Mouse (Mus musculus) hematopoietic stem cell, adult 5-6 weeks (primary cell): Measurements from ENCODE around the gene Ap2a2. TPM values are rescaled to one million over a fixed set of nuclear protein-coding genes. Genes with fewer than 3 reads are reported as not detected.

Experiments used
- ATAC-seq, 2 experiments: fragments of 125-278 bp in 1 of 2; replicated peaks in 1 of 2; 2 replicates each; pipeline ENCODE4 v1.8.0; 2016 to 2017; ENCODE audit warnings: inconsistent platforms in 2 of 2, mild to moderate bottlenecking in 2 of 2, moderate number of reproducible peaks in 2 of 2, low read depth in 1 of 2, moderate TSS enrichment in 1 of 2; ENCODE audit not compliant: low FRiP score in 2 of 2, poor library complexity in 2 of 2, severe bottlenecking in 2 of 2, insufficient read depth in 1 of 2, low TSS enrichment in 1 of 2
- total RNA-seq: library from RNA; stranded (forward); fragments of 172-1452, 232-1000 nt; gene quantifications from 2 replicates; pipeline ENCODE4 v1.2.3, GENCODE M21; 2017

Gene Ap2a2
- total RNA-seq, 1 experiment from 2014 or later, result 40.7 TPM

DNA sequence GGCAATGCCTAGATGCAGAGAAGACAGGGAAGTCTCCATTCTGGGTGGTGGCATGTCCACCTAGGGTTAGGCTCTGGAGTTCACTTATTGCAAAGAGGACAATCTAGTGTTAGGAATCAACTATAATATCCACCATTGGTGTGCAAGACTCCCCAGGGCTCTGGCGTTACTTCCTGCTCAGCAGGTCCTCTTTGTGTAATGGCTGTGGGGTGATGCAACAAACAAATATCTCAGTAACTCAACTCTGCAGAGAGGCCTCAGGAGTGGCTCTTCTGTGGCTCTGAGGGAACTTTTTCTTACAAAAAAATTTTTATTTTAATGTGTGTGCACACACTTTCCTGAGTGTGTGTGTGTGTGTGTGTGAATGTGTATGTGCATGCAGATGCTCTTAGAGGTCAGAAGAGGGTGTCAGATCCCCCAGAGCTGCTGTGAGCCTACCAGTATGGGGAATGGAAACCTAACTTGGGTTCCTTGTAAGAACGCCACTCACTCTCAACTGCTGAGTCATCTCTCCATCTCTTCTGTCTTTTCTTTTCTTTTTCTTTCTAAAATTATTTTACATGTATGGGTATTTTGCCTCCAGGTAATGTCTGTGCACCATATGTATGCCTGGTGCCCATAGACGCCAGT, 12.4 kb upstream of the Ap2a2 start:
- ATAC-seq, result peak in 1 of 2 experiments; percentile 53; a peak in 1 of 4 replicates

DNA sequence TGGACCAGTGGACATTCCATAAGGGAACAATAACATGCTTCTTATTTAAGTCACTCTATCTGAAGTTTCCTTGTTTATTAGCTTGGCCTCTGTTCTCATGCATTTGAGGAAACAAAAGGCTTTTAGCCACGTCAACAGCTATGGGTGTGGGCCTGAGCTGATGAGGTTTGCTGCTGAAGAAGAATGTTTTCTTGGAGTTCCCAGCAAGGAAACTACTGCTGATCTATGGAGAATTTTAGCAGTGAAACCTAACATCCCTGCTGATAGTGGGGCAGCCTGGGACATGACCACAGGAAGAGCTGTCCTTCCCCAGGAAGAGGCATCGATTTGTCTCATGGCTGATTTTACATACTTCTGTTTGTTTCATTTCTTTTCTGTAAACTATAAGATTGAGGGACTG, 11.5 kb upstream of the Ap2a2 start:
- ATAC-seq, result no peak

DNA sequence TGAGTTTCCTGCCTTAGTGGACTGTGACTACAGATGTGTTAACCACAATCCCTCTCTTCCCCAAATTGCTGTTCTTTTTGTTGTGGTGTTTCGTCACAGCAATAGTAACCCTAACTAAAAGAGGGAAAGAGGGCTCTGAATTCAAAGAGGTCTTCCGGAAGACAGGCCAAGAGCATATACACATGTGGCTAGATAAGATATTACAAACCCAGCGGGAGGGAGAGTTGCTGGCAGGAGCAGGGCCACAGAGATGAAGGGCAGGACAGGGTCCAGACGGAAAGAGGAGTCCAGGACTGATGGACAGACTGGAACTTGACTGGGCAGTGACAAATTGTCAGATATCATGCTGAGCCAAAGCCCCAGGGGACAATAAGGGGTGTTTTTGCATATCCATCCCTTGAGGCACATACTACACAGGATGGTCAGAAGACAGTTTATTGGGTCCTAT, 3.6 kb upstream of the Ap2a2 start:
- ATAC-seq, result no peak

DNA sequence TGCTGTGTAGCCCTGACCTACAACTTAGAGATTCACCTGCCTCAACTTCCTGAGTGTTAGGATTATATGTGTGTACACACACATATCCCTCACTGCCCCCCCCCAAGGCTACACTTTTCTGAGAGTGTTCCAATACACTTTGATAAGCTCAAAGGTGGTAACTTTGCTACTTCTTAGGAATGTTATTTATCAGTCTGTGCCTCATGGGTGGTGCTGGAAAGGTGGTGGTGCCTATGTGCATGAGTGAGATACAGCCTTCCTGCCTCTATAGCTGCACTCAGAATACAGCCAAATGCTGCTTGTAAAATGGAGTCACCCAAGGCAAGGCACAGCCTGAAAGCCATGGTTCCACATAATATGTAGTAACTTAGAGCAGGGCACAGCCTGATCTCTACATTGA, 3.0 kb upstream of the Ap2a2 start:
- no peak for ATAC-seq

DNA sequence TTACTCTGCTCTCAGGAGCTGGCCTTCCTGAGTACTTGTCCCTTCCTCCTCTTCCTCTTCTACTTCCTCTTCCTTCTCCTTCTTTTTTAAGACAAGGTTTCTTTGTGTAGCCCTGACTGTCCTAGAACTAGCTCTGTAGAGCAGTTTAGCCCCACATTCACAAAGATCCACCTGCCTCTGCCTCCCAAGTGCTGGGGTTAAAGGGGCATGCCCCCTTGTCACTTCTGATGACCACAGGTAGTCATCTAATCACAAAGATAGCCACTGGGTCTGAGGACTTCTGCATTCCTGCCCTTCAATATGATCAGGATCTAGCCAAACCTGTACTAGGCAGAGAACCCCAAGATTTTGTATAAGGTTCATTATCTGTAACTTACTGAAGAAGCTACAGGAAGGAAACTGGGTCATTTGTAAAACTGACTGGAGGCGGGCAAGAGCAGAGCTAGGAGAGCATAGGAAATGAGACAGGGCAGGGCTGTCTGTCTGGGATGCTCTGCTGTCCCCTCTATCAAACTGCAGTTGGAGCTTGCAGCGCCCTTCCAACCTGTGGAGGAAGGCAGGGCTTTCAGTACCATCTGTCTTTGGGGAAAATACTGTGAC, 2.1 kb upstream of the Ap2a2 start:
- no peak for ATAC-seq

DNA sequence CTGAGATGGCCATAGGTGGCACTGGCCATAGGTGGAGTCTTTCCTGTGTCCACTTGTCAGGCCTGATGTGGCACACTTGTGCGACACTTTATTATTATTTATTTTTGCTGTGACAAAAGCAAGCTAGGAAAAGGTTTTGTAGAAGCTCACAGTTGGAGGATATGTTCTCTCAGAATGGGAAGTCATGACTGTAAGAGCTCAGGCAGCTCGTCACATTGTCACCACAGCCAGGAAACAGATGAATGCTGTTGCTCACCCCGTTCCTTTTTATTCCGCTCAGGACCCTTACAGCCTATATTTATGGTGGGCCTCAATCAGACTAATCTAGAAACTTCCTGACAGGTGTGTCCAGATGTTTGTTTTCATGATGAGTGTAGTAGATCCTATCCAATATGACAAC, 1.5 kb upstream of the Ap2a2 start:
- ATAC-seq, result peak; percentile 46 to 49

DNA sequence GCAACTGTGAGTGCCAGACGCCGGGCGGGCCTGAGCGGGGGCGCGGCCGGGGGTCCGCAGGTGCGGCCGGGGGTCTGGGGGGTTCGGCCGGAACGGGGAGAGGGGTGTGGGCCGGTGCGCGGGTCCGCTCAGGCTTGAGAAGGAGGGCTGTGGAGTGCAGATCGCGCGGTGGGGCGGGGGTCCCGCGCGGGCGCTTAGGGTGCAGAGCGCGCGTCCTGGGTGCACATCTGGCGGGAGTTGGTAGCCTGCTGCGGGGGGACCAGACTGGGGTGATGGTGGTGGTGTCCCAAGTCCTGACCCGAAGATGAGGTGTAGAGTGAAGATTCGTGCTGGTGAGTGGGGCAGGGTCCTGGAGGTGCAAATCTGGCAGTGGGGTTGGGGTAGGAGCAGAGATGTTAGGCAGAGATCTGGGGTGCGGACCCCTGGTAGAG, 463 bp downstream of the Ap2a2 start:
- no peak for ATAC-seq

DNA sequence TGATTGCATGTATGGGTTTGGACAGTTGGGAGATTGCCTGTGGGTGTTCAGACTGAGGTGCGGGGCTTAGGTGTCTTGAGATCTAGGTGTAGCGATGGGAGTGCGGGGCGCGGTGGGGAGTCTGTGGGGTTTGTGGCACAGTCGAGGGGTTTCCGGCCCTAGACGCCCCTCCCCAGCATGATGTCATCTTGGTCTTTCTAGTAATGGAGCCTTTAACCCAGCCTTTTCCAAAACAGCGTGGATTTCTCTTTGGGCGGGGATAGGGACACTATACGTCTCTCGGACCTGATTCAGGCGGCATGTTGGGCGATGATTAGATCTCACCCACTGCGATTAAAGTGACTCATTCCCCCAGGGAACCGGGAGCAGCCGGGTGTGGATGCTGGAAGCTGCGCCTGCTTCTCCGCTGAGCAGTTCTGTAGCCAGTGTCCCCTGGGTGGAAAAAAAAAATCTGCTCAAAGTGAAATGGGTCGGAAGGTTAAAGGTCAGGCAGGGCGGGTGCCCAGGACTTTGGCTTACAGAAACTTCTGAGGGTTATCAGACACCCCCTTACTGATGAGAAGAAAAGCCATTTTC, 967 bp downstream of the Ap2a2 start:
- no peak for ATAC-seq

DNA sequence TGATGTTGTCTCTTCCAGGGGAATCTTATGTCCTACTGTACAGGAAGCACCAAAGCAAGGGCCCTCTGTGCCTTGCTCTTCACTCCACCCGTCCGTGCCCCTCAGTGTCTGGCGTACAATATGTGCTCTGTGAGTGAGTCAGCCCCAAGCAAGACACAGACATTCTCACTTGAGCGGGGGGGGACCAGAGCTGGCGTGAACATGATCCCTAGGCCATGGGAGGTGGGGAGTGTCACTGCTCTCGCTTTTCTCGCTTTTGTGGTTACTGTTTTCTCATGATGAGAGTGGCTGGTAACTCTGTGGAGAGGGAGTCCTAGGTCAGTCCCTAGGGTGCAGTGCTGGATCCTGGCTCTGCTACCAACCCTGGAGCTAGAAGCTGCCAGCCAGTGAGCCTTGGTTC, 2.6 kb downstream of the Ap2a2 start:
- ATAC-seq, result no peak

DNA sequence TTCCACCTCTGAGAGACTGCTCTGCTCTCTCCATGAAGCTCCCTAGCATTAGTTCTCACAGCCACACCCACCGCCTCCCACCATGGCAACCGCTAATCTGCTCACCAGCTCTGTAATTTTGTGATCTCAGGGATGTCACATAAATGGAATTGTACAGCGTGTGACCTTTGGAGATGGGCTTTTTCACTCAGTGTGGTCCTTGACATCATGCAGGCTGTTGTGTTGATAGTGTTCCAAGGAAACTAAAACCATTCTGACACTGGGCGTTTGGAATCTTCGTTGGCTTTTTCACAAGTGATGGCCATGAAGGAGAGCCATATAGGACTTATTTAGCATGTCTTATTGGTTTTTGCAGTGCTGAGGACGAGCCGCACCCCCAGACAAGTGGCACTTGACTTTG, 4.6 kb downstream of the Ap2a2 start:
- ATAC-seq, result no peak

DNA sequence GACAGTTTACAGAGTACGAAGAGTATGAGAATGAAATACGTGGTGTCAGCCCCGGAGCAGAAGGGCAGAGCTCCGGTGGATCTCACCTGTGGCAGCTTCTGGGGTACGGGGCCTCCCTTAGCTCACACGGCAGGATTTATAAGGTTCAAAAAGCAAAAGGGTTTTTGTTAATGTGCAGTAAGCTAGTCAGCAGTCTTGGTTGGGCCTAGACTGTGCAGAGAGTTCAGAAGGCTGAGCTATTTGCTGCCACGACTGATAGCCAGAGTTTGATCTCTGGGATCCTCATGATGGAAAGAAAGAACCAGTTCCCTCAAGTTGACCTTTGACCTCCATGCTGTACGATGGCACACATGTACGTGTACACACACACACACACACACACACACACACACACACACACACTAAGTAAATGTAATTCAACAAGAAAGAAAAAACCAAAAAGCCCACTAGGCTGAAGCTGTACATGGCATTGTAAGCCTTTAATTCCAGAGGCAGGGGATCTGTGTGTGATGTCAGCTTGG, 7.4 kb downstream of the Ap2a2 start:
- ATAC-seq, result no peak

DNA sequence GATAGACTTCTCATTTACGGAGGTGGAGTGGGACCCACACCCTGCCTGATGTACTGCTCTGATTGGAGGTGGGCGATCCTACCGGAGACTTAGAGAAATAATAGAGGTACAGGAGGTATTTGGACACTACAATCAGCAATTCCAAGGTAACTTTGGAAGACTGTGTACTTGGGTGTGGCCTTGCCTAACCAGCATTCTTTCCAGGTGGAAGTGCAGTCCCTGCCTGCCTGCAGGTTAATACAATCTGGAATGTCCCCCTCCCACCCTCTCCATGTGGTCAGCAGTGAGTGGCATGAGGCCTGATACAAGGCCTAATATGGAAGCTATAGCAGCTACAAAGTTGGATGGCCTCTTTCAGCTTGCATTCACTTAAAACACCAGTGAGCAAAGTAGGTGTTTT, 7.9 kb downstream of the Ap2a2 start:
- no peak for ATAC-seq

DNA sequence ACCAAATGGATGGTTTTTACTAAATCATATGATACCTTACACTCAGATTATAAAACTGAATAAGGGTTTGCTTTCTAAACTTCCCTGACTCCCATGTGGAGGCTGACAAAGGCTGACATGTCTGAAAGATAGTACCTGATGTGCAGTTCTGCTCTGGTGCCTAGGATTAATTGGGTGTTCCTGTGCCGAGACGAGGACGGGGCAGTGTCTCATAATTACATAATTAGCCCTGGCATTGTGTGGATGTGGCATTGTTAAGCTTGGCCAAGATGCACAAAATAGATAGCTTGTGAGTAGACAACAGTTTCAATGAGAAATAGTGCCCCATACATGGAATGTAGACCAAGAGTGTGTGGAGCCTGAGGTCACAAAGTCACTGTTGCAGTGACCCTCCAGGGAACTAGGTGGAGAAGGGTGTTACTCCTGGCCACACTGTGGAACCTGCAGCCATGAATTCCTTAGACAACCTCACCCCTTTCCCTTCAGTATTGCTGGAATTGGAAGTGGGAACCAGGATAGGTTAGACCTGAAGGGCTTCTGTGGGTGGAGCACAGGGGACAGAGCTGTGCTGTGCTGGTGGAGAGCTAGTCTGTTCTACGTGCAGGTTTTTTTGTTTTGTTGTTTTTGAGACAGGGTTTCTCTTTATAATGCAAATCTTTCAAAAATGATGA, 8.8 kb downstream of the Ap2a2 start:
- no peak for ATAC-seq

DNA sequence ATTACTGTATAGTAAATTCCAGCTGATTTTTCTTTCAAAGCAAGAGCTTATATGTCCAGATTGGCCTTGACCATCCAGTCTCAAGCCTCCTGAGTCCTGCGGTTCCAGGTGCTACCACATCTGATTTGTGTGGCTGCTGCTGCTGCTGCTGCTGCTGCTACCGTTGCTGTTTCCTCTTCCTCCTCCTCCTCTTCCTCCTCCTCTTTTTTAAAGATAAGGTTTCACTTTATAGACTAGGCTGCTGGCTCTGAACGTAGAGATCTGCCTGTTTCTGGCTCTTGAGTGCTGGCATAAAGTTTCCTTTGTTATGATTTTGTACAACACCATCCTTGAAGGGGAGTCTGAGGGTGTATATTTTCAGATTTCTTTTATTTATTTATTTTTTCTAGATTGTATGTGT, 12.1 kb downstream of the Ap2a2 start:
- no peak for ATAC-seq

DNA sequence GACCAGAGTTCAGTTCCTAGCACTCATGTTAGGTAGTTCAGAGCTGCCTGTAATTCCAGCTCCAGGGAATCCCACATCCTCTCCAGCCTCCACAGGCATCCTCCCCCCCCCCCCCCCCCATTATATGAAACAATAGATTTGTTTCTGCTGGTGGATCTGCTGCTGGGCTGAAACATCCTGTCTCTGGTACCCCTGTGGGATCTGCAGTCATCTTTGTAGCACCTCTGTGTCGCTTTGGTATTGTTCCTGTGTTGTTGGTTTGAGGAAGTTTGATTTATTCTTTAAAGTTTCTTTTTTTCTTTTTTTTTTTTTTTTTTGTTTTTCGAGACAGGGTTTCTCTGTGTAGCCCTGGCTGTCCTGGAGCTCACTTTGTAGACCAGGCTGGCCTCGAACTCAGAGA, 13.5 kb downstream of the Ap2a2 start:
- no peak for ATAC-seq

DNA sequence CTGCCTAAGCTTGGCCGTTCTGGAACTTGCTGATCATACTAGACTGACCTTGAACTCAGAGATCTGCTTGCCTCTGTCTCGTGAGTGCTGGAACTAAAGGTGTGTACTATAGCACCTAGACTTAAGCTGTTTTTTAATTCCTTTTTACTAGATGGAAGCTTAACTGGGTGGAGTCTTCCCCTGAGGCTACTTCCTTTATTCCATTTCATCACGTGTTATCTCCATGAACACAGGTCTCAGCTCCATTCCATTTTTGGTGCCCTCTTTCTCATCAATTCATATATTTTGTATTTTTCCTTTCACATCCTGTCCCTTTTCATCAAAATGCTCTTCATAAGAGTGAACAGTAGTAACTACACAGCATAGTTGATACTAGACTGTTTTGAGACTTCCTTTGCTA, 15.8 kb downstream of the Ap2a2 start:
- ATAC-seq, result no peak

DNA sequence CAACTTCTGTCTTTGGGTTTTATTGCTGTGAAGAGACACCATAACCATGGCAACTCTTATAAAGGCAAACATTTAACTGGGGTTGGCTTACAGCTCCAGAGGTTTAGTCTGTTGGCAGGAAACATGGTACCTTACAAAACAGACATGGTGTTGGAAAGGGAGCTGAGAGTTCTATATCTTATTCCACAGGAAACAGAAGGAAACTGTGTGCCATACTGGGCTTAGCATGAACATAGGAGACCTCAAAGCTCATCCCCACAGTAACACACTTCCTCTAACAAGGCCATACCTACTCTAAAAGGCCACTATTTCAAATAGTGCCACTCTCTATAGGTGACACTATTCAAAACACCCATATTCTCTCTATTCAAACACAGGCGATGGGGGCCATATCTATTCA, 16.5 kb downstream of the Ap2a2 start:
- peak; percentile 40 to 48; a peak in 2 of 4 replicates for ATAC-seq

DNA sequence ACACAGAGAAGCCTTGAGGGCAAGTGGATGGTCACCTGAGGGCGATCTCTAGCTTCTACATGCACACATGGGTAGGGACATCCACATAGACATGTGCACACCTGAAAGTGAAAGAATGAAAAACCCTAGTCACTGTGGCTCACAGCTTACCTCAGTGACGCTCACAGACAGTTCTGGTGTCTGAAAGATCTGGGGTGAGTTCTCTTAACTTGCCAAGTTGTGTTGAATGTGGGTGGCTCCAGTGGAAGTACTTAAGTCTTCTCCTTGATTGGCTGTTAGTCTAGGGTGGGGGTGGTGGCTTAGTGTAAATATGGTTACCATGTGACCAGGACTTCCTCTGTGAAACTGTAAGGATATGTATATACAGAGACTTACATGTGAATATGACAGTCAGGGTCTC, 17.0 kb downstream of the Ap2a2 start:
- ATAC-seq, result peak; percentile 25 to 29; a peak in 3 of 4 replicates
